Mouse (Mus musculus): ENCODE data around the gene Piwil4. TPM values are rescaled to one million over a fixed set of nuclear protein-coding genes. Genes with fewer than 3 reads are reported as not detected.

The Piwil4 gene
- polyA plus RNA-seq, 2 experiments, result 0.08 TPM; not detected in 1

GRCm38 (mm10) chr9:14668382-14668781 lies 72.2 kb downstream of the Piwil4 start:
- Histone ChIP-seq H3K9me3 (ENCODE audit: control insufficient read depth, low read length) (no peaks in the 10 kb centered on the region), H3K27me3 (ENCODE audit: control insufficient read depth, insufficient read depth, low read length) (no peaks in the 10 kb centered on the region), H3K4me1 (replicated peaks; ENCODE audit: control insufficient read depth in 2 of 2, insufficient read depth in 2 of 2, low read length in 1 of 2) (no peaks in the 10 kb centered on the region), H3K27ac (no peak overlapping the region), H3K4me3 (ENCODE audit: insufficient read depth in 1 of 2, low read depth in 2 of 2, low read length in 2 of 2) (no peak overlapping the region), H3K36me3 (replicated peaks; ENCODE audit: control insufficient read depth, insufficient read depth, low read depth) (no peaks in the 10 kb centered on the region), H3K9ac (replicated peaks) (no peak overlapping the region), H3K4me2 (ENCODE audit: low read depth) (no peak overlapping the region)
- TF ChIP-seq EP300 (IDR thresholded peaks at IDR 0.05; ENCODE audit: low read depth), result no peak
- TF ChIP-seq CTCF (IDR thresholded peaks at IDR 0.05; ENCODE audit: low read depth), result no peak
- DNase-seq (ENCODE audit: low read depth in 3 of 3, low spot score in 3 of 3) (no peak), ATAC-seq (ENCODE audit: insufficient read depth) (no peak)
- WGBS (ENCODE audit: insufficient replicate concordance), result 52% methylated on average over 3 of the region's 3 CpGs

- no peaks in the 10 kb centered on the region for H3K4me1 ChIP-seq (replicated peaks; ENCODE audit: control insufficient read depth in 2 of 2, insufficient read depth in 2 of 2, low read length in 1 of 2)
- H3K36me3 ChIP-seq (replicated peaks; ENCODE audit: control insufficient read depth, insufficient read depth, low read depth), result no peaks in the 10 kb centered on the region
- H3K9me3 ChIP-seq (ENCODE audit: control insufficient read depth, low read length), result no peaks in the 10 kb centered on the region
- no peak overlapping the region for H3K27ac ChIP-seq
- no peak for ATAC-seq (ENCODE audit: insufficient read depth)
- H3K4me3 ChIP-seq (ENCODE audit: insufficient read depth in 1 of 2, low read depth in 2 of 2, low read length in 2 of 2), result no peak overlapping the region
- DNase-seq (ENCODE audit: low read depth in 3 of 3, low spot score in 3 of 3), result no peak
- no peak for TF ChIP-seq EP300 (IDR thresholded peaks at IDR 0.05; ENCODE audit: low read depth)
- TF ChIP-seq CTCF (IDR thresholded peaks at IDR 0.05; ENCODE audit: low read depth), result no peak
- 44% methylated on average over 3 of the region's 3 CpGs for WGBS (ENCODE audit: insufficient replicate concordance)
- H3K27me3 ChIP-seq (ENCODE audit: control insufficient read depth, insufficient read depth, low read length), result no peaks in the 10 kb centered on the region
- H3K9ac ChIP-seq (replicated peaks), result no peak overlapping the region
- no peak overlapping the region for H3K4me2 ChIP-seq (ENCODE audit: low read depth)
Observed at GRCm38 (mm10) chr9:14666071-14666470, 74.5 kb downstream of the Piwil4 start.

DNA sequence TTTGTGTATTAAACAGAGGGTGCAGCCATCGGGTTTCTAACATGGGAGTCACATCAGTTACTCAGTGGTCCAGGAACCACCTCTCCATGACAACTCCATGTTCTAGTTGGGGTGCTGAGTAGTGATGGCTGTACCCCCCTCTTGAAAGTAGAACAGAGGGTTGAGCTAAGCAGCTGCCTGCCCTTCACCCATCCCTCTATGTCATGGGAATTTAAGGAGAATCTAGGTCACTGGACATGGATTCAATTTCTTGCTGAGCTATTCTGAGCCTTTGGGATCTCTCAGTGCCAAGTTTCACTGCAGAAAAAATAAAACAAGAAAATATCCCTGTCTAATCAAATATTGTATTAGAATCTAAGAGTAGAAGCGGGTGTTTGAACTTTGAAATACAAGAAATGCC lies 76.9 kb downstream of the Piwil4 start:
- no peaks in the 10 kb centered on the region for H3K36me3 ChIP-seq (replicated peaks; ENCODE audit: control insufficient read depth, insufficient read depth, low read depth)
- H3K4me2 ChIP-seq (ENCODE audit: low read depth), result no peak overlapping the region
- no peaks in the 10 kb centered on the region for H3K27me3 ChIP-seq (ENCODE audit: control insufficient read depth, insufficient read depth, low read length)
- DNase-seq (ENCODE audit: low read depth in 3 of 3, low spot score in 3 of 3) (no peak), ATAC-seq (ENCODE audit: insufficient read depth) (no peak)
- 53% methylated on average over 2 of the region's 2 CpGs for WGBS (ENCODE audit: insufficient replicate concordance)
- no peaks in the 10 kb centered on the region for H3K9me3 ChIP-seq (ENCODE audit: control insufficient read depth, low read length)
- H3K4me1 ChIP-seq (replicated peaks; ENCODE audit: control insufficient read depth in 2 of 2, insufficient read depth in 2 of 2, low read length in 1 of 2), result no peaks in the 10 kb centered on the region
- no peak overlapping the region for H3K4me3 ChIP-seq (ENCODE audit: insufficient read depth in 1 of 2, low read depth in 2 of 2, low read length in 2 of 2)
- no peak overlapping the region for H3K9ac ChIP-seq (replicated peaks)
- TF ChIP-seq EP300 (IDR thresholded peaks at IDR 0.05; ENCODE audit: low read depth) (no peak), CTCF (IDR thresholded peaks at IDR 0.05; ENCODE audit: low read depth) (no peak)
- H3K27ac ChIP-seq, result no peak overlapping the region

GRCm38 (mm10) chr9:14662876-14663275 lies 77.7 kb downstream of the Piwil4 start:
- TF ChIP-seq CTCF (IDR thresholded peaks at IDR 0.05; ENCODE audit: low read depth) (no peak), EP300 (IDR thresholded peaks at IDR 0.05; ENCODE audit: low read depth) (no peak)
- no peak overlapping the region for H3K4me3 ChIP-seq (ENCODE audit: insufficient read depth in 1 of 2, low read depth in 2 of 2, low read length in 2 of 2)
- no peaks in the 10 kb centered on the region for H3K36me3 ChIP-seq (replicated peaks; ENCODE audit: control insufficient read depth, insufficient read depth, low read depth)
- H3K27me3 ChIP-seq (ENCODE audit: control insufficient read depth, insufficient read depth, low read length), result no peaks in the 10 kb centered on the region
- H3K4me1 ChIP-seq (replicated peaks; ENCODE audit: control insufficient read depth in 2 of 2, insufficient read depth in 2 of 2, low read length in 1 of 2), result no peaks in the 10 kb centered on the region
- H3K9ac ChIP-seq (replicated peaks), result no peak overlapping the region
- no peaks in the 10 kb centered on the region for H3K9me3 ChIP-seq (ENCODE audit: control insufficient read depth, low read length)
- H3K27ac ChIP-seq, result no peak overlapping the region
- no peak overlapping the region for H3K4me2 ChIP-seq (ENCODE audit: low read depth)
- ATAC-seq (ENCODE audit: insufficient read depth), result no peak
- DNase-seq (ENCODE audit: low read depth in 3 of 3, low spot score in 3 of 3), result no peak
- WGBS (ENCODE audit: insufficient replicate concordance), result 52% methylated on average over 7 of the region's 7 CpGs

DNA sequence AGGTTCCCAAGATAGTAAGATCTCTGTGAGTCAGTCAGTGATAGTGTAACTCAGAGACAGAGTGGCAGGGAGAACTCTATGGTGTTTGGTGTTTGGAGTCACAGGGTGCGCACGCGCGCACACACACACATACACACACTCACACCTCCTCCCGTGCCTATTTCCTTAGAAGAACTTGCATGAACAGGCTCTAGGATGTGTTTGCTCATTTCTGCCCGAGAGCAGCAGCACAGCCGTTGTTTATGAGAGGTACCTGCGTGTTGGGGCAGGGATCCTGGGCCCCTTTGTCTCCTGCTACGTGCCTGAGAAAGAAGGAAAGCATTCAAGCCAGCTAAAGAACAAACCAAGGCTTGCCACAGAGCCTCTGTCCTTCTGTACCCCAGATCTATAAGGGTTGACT lies 78.4 kb downstream of the Piwil4 start:
- no peak overlapping the region for H3K4me2 ChIP-seq (ENCODE audit: low read depth)
- 76% methylated on average over 9 of the region's 9 CpGs for WGBS (ENCODE audit: insufficient replicate concordance)
- TF ChIP-seq EP300 (IDR thresholded peaks at IDR 0.05; ENCODE audit: low read depth) (no peak), CTCF (IDR thresholded peaks at IDR 0.05; ENCODE audit: low read depth) (no peak)
- H3K9ac ChIP-seq (replicated peaks), result no peak overlapping the region
- H3K9me3 ChIP-seq (ENCODE audit: control insufficient read depth, low read length), result no peaks in the 10 kb centered on the region
- H3K4me1 ChIP-seq (replicated peaks; ENCODE audit: control insufficient read depth in 2 of 2, insufficient read depth in 2 of 2, low read length in 1 of 2), result no peaks in the 10 kb centered on the region
- no peaks in the 10 kb centered on the region for H3K27me3 ChIP-seq (ENCODE audit: control insufficient read depth, insufficient read depth, low read length)
- no peaks in the 10 kb centered on the region for H3K36me3 ChIP-seq (replicated peaks; ENCODE audit: control insufficient read depth, insufficient read depth, low read depth)
- DNase-seq (ENCODE audit: low read depth in 3 of 3, low spot score in 3 of 3) (no peak), ATAC-seq (ENCODE audit: insufficient read depth) (no peak)
- no peak overlapping the region for H3K4me3 ChIP-seq (ENCODE audit: insufficient read depth in 1 of 2, low read depth in 2 of 2, low read length in 2 of 2)
- H3K27ac ChIP-seq, result no peak overlapping the region
